Mouse (Mus musculus): ENCODE measurements around the gene Gm12695. TPM values are rescaled to one million over a fixed set of nuclear protein-coding genes. Genes with fewer than 3 reads are reported as not detected.

The Gm12695 gene
- polyA plus RNA-seq, 1 experiment = not detected

DNA sequence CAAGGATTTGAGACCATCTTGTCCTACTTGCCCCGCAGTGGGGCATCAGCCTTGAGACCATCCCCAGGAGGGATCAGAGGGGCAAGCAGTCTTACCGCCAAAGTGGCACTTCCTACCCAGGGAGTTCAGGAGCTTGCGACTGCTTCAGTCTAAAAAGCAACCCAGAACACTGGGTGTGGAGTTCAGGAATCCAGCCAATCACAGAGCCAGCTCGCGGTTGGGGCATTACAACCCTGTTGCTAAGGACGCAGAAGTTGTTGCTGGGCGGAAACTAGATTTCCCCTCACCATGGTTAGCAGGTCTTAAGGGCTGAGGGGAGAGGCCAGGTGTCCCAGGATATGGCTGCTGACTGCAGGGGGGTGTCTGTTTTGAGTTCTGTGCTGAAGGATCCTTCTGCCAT lies 1.6 kb upstream of the Gm12695 start:
- Histone ChIP-seq H3K36me3 (ENCODE audit: control insufficient read depth, insufficient read depth, low read length) (no peaks in the 10 kb centered on the region), H3K27ac (ENCODE audit: insufficient read depth, low read depth, low read length) (no peak overlapping the region), H3K27me3 (ENCODE audit: control insufficient read depth, insufficient read depth, low read length) (no peaks in the 10 kb centered on the region), H3K4me1 (ENCODE audit: control insufficient read depth, insufficient read depth, insufficient read length, low read length) (no peaks in the 10 kb centered on the region), H3K4me3 (ENCODE audit: low read depth, low read length) (no peak overlapping the region)
- TF ChIP-seq POLR2A (IDR thresholded peaks at IDR 0.05; ENCODE audit: low read depth, low read length) = no peak
- no peak for TF ChIP-seq CTCF (IDR thresholded peaks at IDR 0.05; ENCODE audit: extremely low read depth, insufficient read length, insufficient replicate concordance, low read depth, low read length)
- 20% methylated on average over 7 of the region's 7 CpGs for WGBS

DNA sequence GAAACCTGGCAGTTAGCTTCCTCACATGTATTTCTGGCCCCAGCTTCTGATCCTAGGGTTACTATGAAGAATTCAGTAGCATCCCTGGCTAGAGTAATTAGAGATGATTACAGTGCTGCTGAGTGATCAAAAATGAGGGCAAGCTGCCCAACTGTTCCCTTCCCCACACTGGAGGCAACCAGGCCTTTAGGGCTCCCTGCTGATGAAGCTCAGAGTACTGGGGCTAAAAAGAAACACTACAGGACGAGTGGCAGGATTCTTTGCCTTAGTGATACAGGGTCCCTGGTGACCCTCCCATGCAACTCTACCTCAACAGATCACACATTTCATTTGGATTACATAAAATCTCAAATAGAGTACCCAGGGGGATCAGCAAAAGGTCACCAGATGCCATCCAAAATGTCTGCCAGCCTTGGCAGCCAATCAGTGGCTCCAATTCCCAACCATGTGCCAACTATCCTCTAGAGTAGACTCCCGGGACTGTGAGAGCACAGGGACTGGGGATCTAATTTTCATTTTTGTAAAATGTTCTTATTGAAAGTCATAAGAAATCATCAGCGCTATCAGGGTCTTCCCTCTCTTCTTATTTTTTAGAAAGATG lies 11.9 kb downstream of the Gm12695 start:
- H3K27me3 ChIP-seq (ENCODE audit: control insufficient read depth, insufficient read depth, low read length) = no peaks in the 10 kb centered on the region
- H3K4me1 ChIP-seq (ENCODE audit: control insufficient read depth, insufficient read depth, insufficient read length, low read length) = no peaks in the 10 kb centered on the region
- WGBS = 78% methylated on average over 3 of the region's 3 CpGs
- no peak overlapping the region for H3K4me3 ChIP-seq (ENCODE audit: low read depth, low read length)
- no peaks in the 10 kb centered on the region for H3K36me3 ChIP-seq (ENCODE audit: control insufficient read depth, insufficient read depth, low read length)
- no peak for TF ChIP-seq CTCF (IDR thresholded peaks at IDR 0.05; ENCODE audit: extremely low read depth, insufficient read length, insufficient replicate concordance, low read depth, low read length)
- TF ChIP-seq POLR2A (IDR thresholded peaks at IDR 0.05; ENCODE audit: low read depth, low read length) = no peak
- no peak overlapping the region for H3K27ac ChIP-seq (ENCODE audit: insufficient read depth, low read depth, low read length)

DNA sequence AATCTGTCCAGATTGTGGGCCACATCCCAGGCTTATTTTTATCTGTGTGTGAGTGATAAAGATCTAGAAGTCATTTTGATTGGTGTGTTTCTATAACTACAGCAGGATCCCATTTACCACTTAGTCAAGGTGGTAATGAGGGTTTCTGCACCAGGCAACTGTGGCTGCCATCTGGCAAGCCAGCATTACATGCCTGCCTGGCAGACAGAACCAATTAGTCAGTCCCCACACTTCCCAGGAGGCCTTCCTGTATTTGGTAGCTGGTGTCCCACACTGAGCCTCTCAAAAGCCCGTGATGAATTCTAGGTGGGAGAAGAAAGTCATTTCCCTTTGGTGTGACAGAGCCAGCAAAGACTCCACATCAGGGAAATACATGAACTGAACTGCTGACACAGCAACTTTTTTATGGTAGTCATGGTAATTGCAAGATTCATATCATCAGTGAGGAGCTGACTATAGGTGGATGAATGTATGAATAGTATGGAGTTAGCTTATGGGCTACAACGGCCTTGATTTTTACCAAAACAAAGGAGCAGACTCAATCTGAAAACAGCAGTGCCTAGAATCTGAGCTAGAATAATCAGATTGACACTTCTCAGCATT lies 18.5 kb downstream of the Gm12695 start:
- H3K27me3 ChIP-seq (ENCODE audit: control insufficient read depth, insufficient read depth, low read length) = no peaks in the 10 kb centered on the region
- H3K36me3 ChIP-seq (ENCODE audit: control insufficient read depth, insufficient read depth, low read length) = no peaks in the 10 kb centered on the region
- TF ChIP-seq POLR2A (IDR thresholded peaks at IDR 0.05; ENCODE audit: low read depth, low read length) (no peak), CTCF (IDR thresholded peaks at IDR 0.05; ENCODE audit: extremely low read depth, insufficient read length, insufficient replicate concordance, low read depth, low read length) (no peak)
- H3K4me3 ChIP-seq (ENCODE audit: low read depth, low read length) = no peak overlapping the region
- WGBS = 53% methylated on average over 2 of the region's 2 CpGs
- no peak overlapping the region for H3K27ac ChIP-seq (ENCODE audit: insufficient read depth, low read depth, low read length)
- no peaks in the 10 kb centered on the region for H3K4me1 ChIP-seq (ENCODE audit: control insufficient read depth, insufficient read depth, insufficient read length, low read length)

DNA sequence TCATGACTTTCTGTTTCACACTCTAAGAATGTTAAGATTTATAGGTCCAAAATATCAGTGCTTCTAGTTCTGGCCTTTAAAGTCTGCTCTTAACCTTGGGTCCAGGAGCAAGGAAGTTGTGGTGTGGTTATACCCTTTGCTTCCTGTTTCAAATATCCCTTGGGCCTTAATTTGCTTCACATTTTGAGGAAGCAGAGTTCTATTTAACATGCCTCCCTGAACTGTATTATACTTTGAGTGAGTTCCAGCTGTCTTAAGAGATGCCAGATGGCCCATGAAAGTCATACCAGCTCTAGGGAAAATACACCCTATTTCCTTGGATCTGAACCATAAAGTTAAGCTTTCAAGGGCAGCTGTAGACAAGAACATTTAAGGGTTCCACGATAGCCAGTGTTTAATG lies 33.0 kb downstream of the Gm12695 start:
- WGBS = 50% methylated on average over 1 of the region's 1 CpGs
- Histone ChIP-seq H3K4me1 (ENCODE audit: control insufficient read depth, insufficient read depth, insufficient read length, low read length) (no peaks in the 10 kb centered on the region), H3K27ac (ENCODE audit: insufficient read depth, low read depth, low read length) (no peak overlapping the region), H3K4me3 (ENCODE audit: low read depth, low read length) (no peak overlapping the region), H3K27me3 (ENCODE audit: control insufficient read depth, insufficient read depth, low read length) (no peaks in the 10 kb centered on the region), H3K36me3 (ENCODE audit: control insufficient read depth, insufficient read depth, low read length) (no peaks in the 10 kb centered on the region)
- TF ChIP-seq POLR2A (IDR thresholded peaks at IDR 0.05; ENCODE audit: low read depth, low read length) = no peak
- no peak for TF ChIP-seq CTCF (IDR thresholded peaks at IDR 0.05; ENCODE audit: extremely low read depth, insufficient read length, insufficient replicate concordance, low read depth, low read length)

DNA sequence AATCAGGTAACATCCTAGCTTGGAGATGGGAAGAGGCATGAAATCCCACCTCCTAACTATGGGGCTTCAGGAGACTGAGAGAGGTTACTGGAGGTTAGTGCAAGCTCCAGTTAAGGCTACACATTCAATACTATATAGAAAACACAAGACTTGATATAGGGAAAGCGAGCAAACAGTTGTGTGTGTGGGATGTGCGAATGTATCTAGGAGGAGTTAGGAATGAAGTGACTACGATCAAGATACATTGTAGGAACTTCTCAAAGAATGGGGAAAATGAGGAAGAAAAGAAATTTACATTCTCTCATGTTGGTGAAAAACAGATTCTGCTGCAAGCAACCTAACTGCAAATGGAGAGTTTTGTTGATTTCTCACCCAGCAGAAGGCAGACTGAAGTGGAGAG lies 44.5 kb downstream of the Gm12695 start:
- H3K36me3 ChIP-seq (ENCODE audit: control insufficient read depth, insufficient read depth, low read length) = no peaks in the 10 kb centered on the region

DNA sequence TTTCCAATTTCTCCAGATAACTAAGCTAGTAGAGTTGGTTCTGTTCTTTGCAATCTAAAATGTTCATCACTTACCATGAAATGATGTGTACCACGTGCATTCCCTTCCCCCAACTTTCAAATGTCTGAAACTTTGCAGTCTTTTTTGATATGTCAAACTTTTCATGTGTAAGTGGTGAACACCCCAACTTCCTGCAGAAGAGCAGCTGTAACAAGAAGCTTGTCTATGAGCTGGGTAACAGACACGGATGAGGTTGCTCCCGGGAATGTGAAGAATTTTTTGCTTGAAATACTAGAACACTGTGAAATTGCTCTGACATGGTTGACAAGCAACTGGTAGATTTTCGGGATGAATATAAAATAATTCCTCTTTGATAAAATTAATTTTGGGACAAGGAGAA lies 55.7 kb downstream of the Gm12695 start:
- Histone ChIP-seq H3K27ac (ENCODE audit: insufficient read depth, low read depth, low read length) (no peak overlapping the region), H3K4me3 (ENCODE audit: low read depth, low read length) (no peak overlapping the region), H3K27me3 (ENCODE audit: control insufficient read depth, insufficient read depth, low read length) (no peaks in the 10 kb centered on the region), H3K36me3 (ENCODE audit: control insufficient read depth, insufficient read depth, low read length) (no peaks in the 10 kb centered on the region), H3K4me1 (ENCODE audit: control insufficient read depth, insufficient read depth, insufficient read length, low read length) (no peaks in the 10 kb centered on the region)
- TF ChIP-seq CTCF (IDR thresholded peaks at IDR 0.05; ENCODE audit: extremely low read depth, insufficient read length, insufficient replicate concordance, low read depth, low read length) = no peak
- no peak for TF ChIP-seq POLR2A (IDR thresholded peaks at IDR 0.05; ENCODE audit: low read depth, low read length)
- WGBS = 71% methylated on average over 4 of the region's 4 CpGs

More for the DNA sequence above, 44.5 kb downstream of the Gm12695 start:
- 94% methylated on average over 3 of the region's 3 CpGs for WGBS
- H3K27me3 ChIP-seq (ENCODE audit: control insufficient read depth, insufficient read depth, low read length) = no peaks in the 10 kb centered on the region
- TF ChIP-seq POLR2A (IDR thresholded peaks at IDR 0.05; ENCODE audit: low read depth, low read length) (no peak), CTCF (IDR thresholded peaks at IDR 0.05; ENCODE audit: extremely low read depth, insufficient read length, insufficient replicate concordance, low read depth, low read length) (no peak)
- H3K27ac ChIP-seq (ENCODE audit: insufficient read depth, low read depth, low read length) = no peak overlapping the region
- no peak overlapping the region for H3K4me3 ChIP-seq (ENCODE audit: low read depth, low read length)
- H3K4me1 ChIP-seq (ENCODE audit: control insufficient read depth, insufficient read depth, insufficient read length, low read length) = no peaks in the 10 kb centered on the region

DNA sequence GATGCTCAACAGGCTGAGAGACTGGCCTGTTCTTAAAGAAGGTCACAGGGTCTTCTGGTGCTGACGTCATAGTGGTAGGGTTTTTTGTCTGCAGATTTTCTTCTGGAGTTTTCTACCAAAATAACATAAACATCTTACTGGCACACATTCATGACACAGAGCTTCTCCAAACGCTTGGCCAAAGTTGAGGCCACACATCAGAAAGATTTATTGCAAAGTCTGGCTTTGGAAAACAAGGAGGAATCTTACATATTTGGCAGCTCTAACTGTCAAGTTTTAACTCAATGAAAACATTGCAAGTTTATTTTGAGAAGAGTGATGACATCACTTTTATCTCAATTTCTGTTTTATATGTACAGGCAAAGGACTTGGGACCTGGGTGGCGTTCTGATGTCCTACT lies 56.8 kb downstream of the Gm12695 start:
- H3K4me3 ChIP-seq (ENCODE audit: low read depth, low read length) = no peak overlapping the region
- no peaks in the 10 kb centered on the region for H3K36me3 ChIP-seq (ENCODE audit: control insufficient read depth, insufficient read depth, low read length)
- TF ChIP-seq POLR2A (IDR thresholded peaks at IDR 0.05; ENCODE audit: low read depth, low read length) (no peak), CTCF (IDR thresholded peaks at IDR 0.05; ENCODE audit: extremely low read depth, insufficient read length, insufficient replicate concordance, low read depth, low read length) (no peak)
- WGBS = 70% methylated on average over 3 of the region's 3 CpGs
- H3K4me1 ChIP-seq (ENCODE audit: control insufficient read depth, insufficient read depth, insufficient read length, low read length) = no peaks in the 10 kb centered on the region
- H3K27me3 ChIP-seq (ENCODE audit: control insufficient read depth, insufficient read depth, low read length) = no peaks in the 10 kb centered on the region
- H3K27ac ChIP-seq (ENCODE audit: insufficient read depth, low read depth, low read length) = no peak overlapping the region
